Mouse (Mus musculus): ENCODE data around the gene Steap3.

- TF ChIP-seq CTCF (IDR thresholded peaks at IDR 0.05; ENCODE audit: control insufficient read depth, insufficient read depth, insufficient read length), result no peak
- TF ChIP-seq USF1 (IDR thresholded peaks at IDR 0.05; ENCODE audit: low read depth), result no peak
- TF ChIP-seq MAX (IDR thresholded peaks at IDR 0.05), result no peak
- no peak for TF ChIP-seq CEBPB (IDR thresholded peaks at IDR 0.05; ENCODE audit: low read depth)
- TF ChIP-seq FOSL1 (IDR thresholded peaks at IDR 0.05; ENCODE audit: insufficient read depth, low read length, poor library complexity, severe bottlenecking), result no peak
- TF ChIP-seq MYOG (IDR thresholded peaks at IDR 0.05; ENCODE audit: control insufficient read depth, extremely low read depth, insufficient read length), result no peak
Observed at GRCm38 (mm10) chr1:120198942-120199341, 73.6 kb downstream of the Steap3 start.

Measured in C2C12 (cell line).